Mouse (Mus musculus) MEL (cell line): ENCODE results near the gene Tmtc4. TPM values are rescaled to one million over a fixed set of nuclear protein-coding genes. Genes with fewer than 3 reads are reported as not detected.

ENCODE experiments used
- DNase-seq: peaks from one replicate; pipeline ENCODE4 v3.0.0; 2011; ENCODE audit warnings: low read depth, low spot score
- H3K27ac ChIP-seq: 2 replicates; pipeline ENCODE4 v1.5.1; 2012; ENCODE audit warnings: low read depth, mild to moderate bottlenecking, control low read depth, low read length, moderate library complexity; ENCODE audit not compliant: control insufficient read depth
- H3K27me3 ChIP-seq, 2 experiments: fragments of 150-350 bp in 1 of 2; sonication (generic) in 1 of 2; 2 replicates each; pipeline ENCODE4 v1.6.1; 2012; ENCODE audit warnings: low read length in 2 of 2, mild to moderate bottlenecking in 2 of 2, improper control_type of control experiment in 1 of 2, moderate library complexity in 1 of 2; ENCODE audit not compliant: insufficient read depth in 2 of 2, control insufficient read depth in 1 of 2
- H3K36me3 ChIP-seq, 2 experiments: 2 replicates each; pipeline ENCODE4 v1.6.1; 2012 to 2014; ENCODE audit warnings: low read length in 2 of 2, improper control_type of control experiment in 1 of 2, inconsistent platforms in 1 of 2, mild to moderate bottlenecking in 1 of 2; ENCODE audit not compliant: insufficient read depth in 2 of 2, control insufficient read depth in 1 of 2
- H3K4me1 ChIP-seq, 2 experiments: fragments of 150-350 bp in 1 of 2; sonication (generic) in 1 of 2; 2 replicates each; pipeline ENCODE4 v1.6.1; 2012; ENCODE audit warnings: low read length in 2 of 2, improper control_type of control experiment in 1 of 2, mild to moderate bottlenecking in 1 of 2; ENCODE audit not compliant: insufficient read depth in 2 of 2, control insufficient read depth in 1 of 2
- H3K4me3 ChIP-seq, 2 experiments: fragments of 150-350 bp in 1 of 2; sonication (generic) in 1 of 2; 2 replicates each; pipeline ENCODE4 v1.5.1; 2012; ENCODE audit warnings: low read depth in 2 of 2, low read length in 2 of 2, mild to moderate bottlenecking in 2 of 2, moderate library complexity in 2 of 2, control low read depth in 1 of 2, improper control_type of control experiment in 1 of 2; ENCODE audit not compliant: control insufficient read depth in 1 of 2, insufficient read depth in 1 of 2
- H3K79me2 ChIP-seq: 2 replicates; pipeline ENCODE4 v1.6.1; 2012; ENCODE audit warnings: mild to moderate bottlenecking, low read length, moderate library complexity; ENCODE audit not compliant: control insufficient read depth, poor library complexity, insufficient read depth
- H3K9ac ChIP-seq: 2 replicates; pipeline ENCODE4 v1.6.1; 2012; ENCODE audit warnings: low read depth, mild to moderate bottlenecking, control low read depth, low read length, moderate library complexity; ENCODE audit not compliant: control insufficient read depth, poor library complexity, severe bottlenecking
- H3K9me3 ChIP-seq: fragments of 150-350 bp; sonication (generic); replicated peaks from 2 replicates; pipeline ENCODE4 v1.6.1; 2012; ENCODE audit warnings: mild to moderate bottlenecking, low read length, improper control_type of control experiment, moderate library complexity; ENCODE audit not compliant: insufficient read depth
- CHD1 ChIP-seq: IDR thresholded peaks from 2 replicates; pipeline ENCODE4 v1.6.1; 2012; ENCODE audit warnings: low read depth, mild to moderate bottlenecking, inconsistent platforms, low read length, improper control_type of control experiment
- CTCF ChIP-seq, 3 experiments: IDR thresholded peaks in 2 of 3; conservative IDR thresholded peaks in 1 of 3; 2 replicates each; pipeline ENCODE4 v1.5.1; 2011 to 2012; ENCODE audit warnings: low read length in 3 of 3, low read depth in 2 of 3, mild to moderate bottlenecking in 2 of 3, improper control_type of control experiment in 1 of 3, inconsistent platforms in 1 of 3, mixed read lengths in 1 of 3, moderate library complexity in 1 of 3; ENCODE audit not compliant: control insufficient read depth in 1 of 3, insufficient read depth in 1 of 3, poor library complexity in 1 of 3, severe bottlenecking in 1 of 3
- E2F4 ChIP-seq: IDR thresholded peaks from 2 replicates; pipeline ENCODE4 v1.6.1; 2011; ENCODE audit warnings: low read depth, low read length, improper control_type of control experiment, borderline replicate concordance
- ELF1 ChIP-seq: IDR thresholded peaks from 2 replicates; pipeline ENCODE4 v1.6.1; 2014; ENCODE audit warnings: low read depth, mild to moderate bottlenecking, inconsistent platforms, low read length, improper control_type of control experiment, moderate library complexity
- EP300 ChIP-seq, 2 experiments: IDR thresholded peaks; 2 replicates each; pipeline ENCODE4 v1.6.1; 2011; ENCODE audit warnings: improper control_type of control experiment in 2 of 2, low read length in 2 of 2, low read depth in 1 of 2, mild to moderate bottlenecking in 1 of 2
- GABPA ChIP-seq: IDR thresholded peaks from 2 replicates; pipeline ENCODE4 v1.6.1; 2012; ENCODE audit warnings: low read depth, mild to moderate bottlenecking, inconsistent platforms, low read length, improper control_type of control experiment, moderate library complexity
- GATA1 ChIP-seq: IDR thresholded peaks from 2 replicates; pipeline ENCODE4 v1.6.1; 2011; ENCODE audit warnings: low read depth, low read length, improper control_type of control experiment
- KAT2A ChIP-seq: conservative IDR thresholded peaks from 2 replicates; pipeline ENCODE4 v1.6.1; 2012; ENCODE audit warnings: low read depth, low read length, improper control_type of control experiment, inconsistent platforms
- MAFK ChIP-seq: IDR thresholded peaks from 2 replicates; pipeline ENCODE4 v1.6.1; 2011; ENCODE audit warnings: low read depth, mild to moderate bottlenecking, low read length, improper control_type of control experiment, borderline replicate concordance
- MAX ChIP-seq: IDR thresholded peaks from 2 replicates; pipeline ENCODE4 v1.6.1; 2011; ENCODE audit warnings: low read length, improper control_type of control experiment
- MAZ ChIP-seq: IDR thresholded peaks from 2 replicates; pipeline ENCODE4 v1.6.1; 2012; ENCODE audit warnings: low read depth, mild to moderate bottlenecking, inconsistent platforms, low read length, improper control_type of control experiment
- MEF2A ChIP-seq: IDR thresholded peaks from 2 replicates; pipeline ENCODE4 v1.6.1; 2014; ENCODE audit warnings: low read depth, mild to moderate bottlenecking, inconsistent platforms, low read length, improper control_type of control experiment; ENCODE audit not compliant: poor library complexity, insufficient replicate concordance, severe bottlenecking; ENCODE audit errors: extremely low read depth
- MXI1 ChIP-seq: IDR thresholded peaks from 2 replicates; pipeline ENCODE4 v1.6.1; 2011; ENCODE audit warnings: mild to moderate bottlenecking, low read depth, low read length, improper control_type of control experiment
- MYB ChIP-seq: IDR thresholded peaks from 2 replicates; pipeline ENCODE4 v1.6.1; 2011; ENCODE audit warnings: mild to moderate bottlenecking, low read depth, low read length, improper control_type of control experiment
- MYC ChIP-seq: IDR thresholded peaks from 2 replicates; pipeline ENCODE4 v1.6.1; 2011; ENCODE audit warnings: low read depth, mild to moderate bottlenecking, low read length, improper control_type of control experiment, moderate library complexity
- NRF1 ChIP-seq: IDR thresholded peaks from 2 replicates; pipeline ENCODE4 v1.6.1; 2014; ENCODE audit warnings: low read depth, mild to moderate bottlenecking, inconsistent platforms, low read length, improper control_type of control experiment, moderate library complexity; ENCODE audit not compliant: poor library complexity, insufficient read depth, severe bottlenecking
- POLR2A ChIP-seq, 2 experiments: IDR thresholded peaks; 2 replicates each; pipeline ENCODE4 v1.6.1; 2011 to 2012; ENCODE audit warnings: low read length in 2 of 2, mild to moderate bottlenecking in 2 of 2, control low read depth in 1 of 2, improper control_type of control experiment in 1 of 2, low read depth in 1 of 2, moderate library complexity in 1 of 2; ENCODE audit not compliant: control insufficient read depth in 1 of 2, insufficient read depth in 1 of 2, poor library complexity in 1 of 2
- RAD21 ChIP-seq: IDR thresholded peaks from 2 replicates; pipeline ENCODE4 v1.6.1; 2011; ENCODE audit warnings: mild to moderate bottlenecking, low read depth, low read length, improper control_type of control experiment
- SIN3A ChIP-seq: IDR thresholded peaks from 2 replicates; pipeline ENCODE4 v1.6.1; 2012; ENCODE audit warnings: low read length, improper control_type of control experiment, inconsistent platforms
- SMC3 ChIP-seq: IDR thresholded peaks from 2 replicates; pipeline ENCODE4 v1.6.1; 2011; ENCODE audit warnings: low read depth, low read length, improper control_type of control experiment
- TBP ChIP-seq: IDR thresholded peaks from 2 replicates; pipeline ENCODE4 v1.8.0; 2011; ENCODE audit warnings: low read depth, low read length, improper control_type of control experiment
- TCF12 ChIP-seq: IDR thresholded peaks from 2 replicates; pipeline ENCODE4 v1.6.1; 2014; ENCODE audit warnings: low read depth, mild to moderate bottlenecking, inconsistent platforms, low read length, improper control_type of control experiment, moderate library complexity
- ZC3H11A ChIP-seq: IDR thresholded peaks from 2 replicates; pipeline ENCODE4 v1.6.1; 2012; ENCODE audit warnings: low read depth, mild to moderate bottlenecking, inconsistent platforms, low read length, improper control_type of control experiment
- ZMIZ1 ChIP-seq: IDR thresholded peaks from 2 replicates; pipeline ENCODE4 v1.6.1; 2012; ENCODE audit warnings: low read depth, mild to moderate bottlenecking, inconsistent platforms, low read length, improper control_type of control experiment, moderate library complexity
- ZNF384 ChIP-seq: IDR thresholded peaks from 2 replicates; pipeline ENCODE4 v1.6.1; 2012; ENCODE audit warnings: low read depth, mild to moderate bottlenecking, inconsistent platforms, low read length, improper control_type of control experiment
- polyA plus RNA-seq, 2 experiments: library from polyadenylated mRNA; stranded (reverse) in 1 of 2; unstranded in 1 of 2; fragments of >175 nt in 1 of 2; fragments of >200 nt in 1 of 2; gene quantifications; 2 replicates each; pipeline versions ENCODE4 v1.2.1 to v1.2.4; 2012; ENCODE audit warnings: low replicate concordance in 2 of 2, low read depth in 1 of 2; ENCODE audit not compliant: insufficient read length in 2 of 2, insufficient read depth in 1 of 2, missing spikeins in 1 of 2
- total RNA-seq: library from RNA; depleted of rRNA; stranded (reverse); fragments of 300-350 nt; gene quantifications from 2 replicates; pipeline ENCODE4 v1.2.3, GENCODE M21; 2012

Gene Tmtc4
- total and polyA plus RNA-seq, 3 experiments: 10.4 to 11.5 TPM; not detected in 1

- Histone ChIP-seq H3K79me2 (no peaks in the 10 kb centered on the region), H3K4me1 (peaks cover 0 to 3% of the 10 kb centered on the region in 2 experiments; a peak in 1 of 4 replicates), H3K36me3 (no peaks in the 10 kb centered on the region), H3K4me3 (no peak overlapping the region), H3K27me3 (no peaks in the 10 kb centered on the region), H3K9me3 (no peaks in the 10 kb centered on the region), H3K9ac (no peak overlapping the region), H3K27ac (no peak overlapping the region)
- DNase-seq: peak; percentile 56
- TF ChIP-seq MYC: no peak
- TF ChIP-seq ZMIZ1: no peak
- TF ChIP-seq MAZ: no peak
- TF ChIP-seq MXI1: no peak
- TF ChIP-seq CTCF (IDR thresholded peaks at IDR 0.05 in 2 of 3, conservative IDR thresholded peaks at IDR 0.05 in 1 of 3; ENCODE audit: control insufficient read depth in 1 of 3, insufficient read depth in 1 of 3, low read depth in 2 of 3, low read length in 3 of 3, poor library complexity in 1 of 3, severe bottlenecking in 1 of 3): peak; percentile 40 to 67 (median 65)
- TF ChIP-seq EP300 (IDR thresholded peaks at IDR 0.05; ENCODE audit: low read depth in 1 of 2, low read length in 2 of 2): no peak
- no peak for TF ChIP-seq KAT2A
- peak; percentile 54 for TF ChIP-seq ZC3H11A
- no peak for TF ChIP-seq ZNF384
- TF ChIP-seq MEF2A: no peak
- no peak for TF ChIP-seq NRF1
- TF ChIP-seq ELF1: no peak
- TF ChIP-seq MYB: no peak
- TF ChIP-seq E2F4: no peak
- peak; percentile 74 for TF ChIP-seq RAD21
- no peak for TF ChIP-seq CHD1
- TF ChIP-seq POLR2A (IDR thresholded peaks at IDR 0.05; ENCODE audit: control insufficient read depth in 1 of 2, insufficient read depth in 1 of 2, low read depth in 1 of 2, low read length in 2 of 2, poor library complexity in 1 of 2): no peak
- TF ChIP-seq GABPA: no peak
- peak; percentile 76 for TF ChIP-seq SMC3
- no peak for TF ChIP-seq MAX
- TF ChIP-seq SIN3A: no peak
- TF ChIP-seq MAFK: no peak
- no peak for TF ChIP-seq TBP
- no peak for TF ChIP-seq TCF12
- TF ChIP-seq GATA1: no peak
These were observed 30.5 kb downstream of the Tmtc4 start for GRCm38 (mm10) chr14:122953331-122953730.
